Mouse (Mus musculus): ENCODE results near the gene Gm21977. TPM values are rescaled to one million over a fixed set of nuclear protein-coding genes. Genes with fewer than 3 reads are reported as not detected.
"Not testable (repeated sequence)": the region's sequence is repeated elsewhere in the genome, so short reads cannot be mapped to it uniquely, and the experiment has no call there.

Gene Gm21977
- total RNA-seq (2022) = not detected

DNA sequence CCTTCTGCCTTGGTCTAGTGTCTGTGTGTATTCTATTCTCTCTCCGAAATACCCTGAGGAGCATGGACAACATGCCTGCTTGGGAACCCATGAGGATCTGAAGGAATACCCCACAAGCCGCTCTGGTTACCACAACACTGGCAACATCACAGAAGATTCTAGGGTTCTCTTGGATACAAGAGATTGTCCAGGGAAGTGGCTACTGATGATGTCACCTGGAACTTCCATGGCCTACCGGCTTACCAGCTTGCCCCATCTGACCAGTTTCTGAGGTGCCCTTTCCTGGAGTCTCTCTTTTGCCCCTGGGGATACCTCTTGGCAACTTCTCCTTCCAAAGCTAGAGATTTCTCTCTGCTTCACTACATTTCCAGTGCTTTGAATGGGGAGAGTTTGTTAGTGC is at the start of gene Gm21977:
TSS of gene Gm21977 (minus strand) at position 101 of the 400 bp plus-strand sequence.
- DNase-seq (ENCODE audit: low spot score) = not testable (repeated sequence)

Other genes with a start within 250 kb of the Gm21977 start
- gene Gm3633, start 211.6 kb downstream of the Gm21977 start, total RNA-seq (2022) = not detected
- gene Gm10378, start 197.5 kb downstream of the Gm21977 start, total RNA-seq (2022) = not detected
- gene Gm3015, start 84.7 kb downstream of the Gm21977 start, total RNA-seq (2022) = not detected
- gene Gm10377, start 55.5 kb downstream of the Gm21977 start, total RNA-seq (2022) = not detected
- not detected for gene Gm8082, start 140.1 kb upstream of the Gm21977 start, total RNA-seq (2022)
- gene Gm10376, start 162.2 kb upstream of the Gm21977 start, total RNA-seq (2022) = not detected
- not detected for gene Gm8094, start 223.2 kb upstream of the Gm21977 start, total RNA-seq (2022)
- gene Gm8104, start 247.1 kb upstream of the Gm21977 start, total RNA-seq (2022) = not detected

All from heart, adult 8-10 months (tissue).